In the genomic region with DNA sequence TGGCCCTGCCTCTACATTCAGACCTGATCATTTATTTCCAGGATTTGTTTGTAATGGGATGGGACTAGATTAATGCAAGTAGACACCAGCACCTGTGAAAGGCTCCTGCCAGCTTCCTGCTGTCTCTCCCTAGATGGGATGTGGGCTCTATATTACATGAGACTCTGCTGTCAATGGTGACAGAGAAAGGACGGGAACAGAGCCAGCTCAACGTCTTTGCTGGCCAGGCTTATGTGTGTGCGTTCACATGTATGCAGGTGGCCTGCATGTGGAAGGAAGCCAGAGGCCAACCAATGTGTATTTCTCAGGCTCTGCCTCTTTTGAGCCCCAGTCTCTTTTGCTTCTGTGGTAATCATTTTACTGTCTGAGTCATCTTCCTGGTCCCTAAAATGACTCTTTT, we compare ENCODE assay signal across 19 mouse cellular contexts. TPM values are rescaled to one million over a fixed set of nuclear protein-coding genes. Genes with fewer than 3 reads are reported as not detected.
DNase-seq lines count a peak whose midpoint lies in the region; ATAC-seq and TF ChIP-seq lines count a peak whose summit lies in the region.
"Had no signal": no experiment of that assay in that cellular context is flagged by ENCODE, and none has a peak within 500 bp of the region (broad histone marks: within the 10 kb centered on the region; RNA-seq: fewer than 3 reads in every experiment).

No protein-coding gene starts in this region.

- H3K9ac ChIP-seq in hindbrain, postnatal 0 days (replicated peaks; ENCODE audit: low read length), result no peak overlapping the region
- no peak overlapping the region for H3K9ac ChIP-seq in hindbrain, embryonic 14.5 days
- no peak overlapping the region for H3K9ac ChIP-seq in forebrain, embryonic 14.5 days (ENCODE audit: low read length)
- H3K9ac ChIP-seq: embryonic facial prominence, embryonic 12.5 days; forebrain, embryonic 12.5 days; forebrain, postnatal 0 days; heart, embryonic 13.5 days had no signal

- no peaks in the 10 kb centered on the region for H3K4me1 ChIP-seq in hindbrain, postnatal 0 days (ENCODE audit: insufficient read depth, low read length)
- H3K4me1 ChIP-seq in hindbrain, embryonic 14.5 days (replicated peaks; ENCODE audit: control insufficient read depth, insufficient read depth, low read length), result no peaks in the 10 kb centered on the region
- H3K4me1 ChIP-seq in forebrain, embryonic 14.5 days (ENCODE audit: control insufficient read depth, insufficient read depth, low read length), result peaks cover 2% of the 10 kb centered on the region
- H3K4me1 ChIP-seq: embryonic facial prominence, embryonic 12.5 days; heart, embryonic 13.5 days had no signal

- no peak overlapping the region for H3K27ac ChIP-seq in hindbrain, postnatal 0 days
- H3K27ac ChIP-seq in hindbrain, embryonic 14.5 days, result no peak overlapping the region
- H3K27ac ChIP-seq in forebrain, embryonic 14.5 days (ENCODE audit: low read depth, low read length), result no peak overlapping the region
- H3K27ac ChIP-seq: embryonic facial prominence, embryonic 12.5 days; forebrain, embryonic 12.5 days; heart, embryonic 13.5 days had no signal

- no peak for ATAC-seq in hindbrain, postnatal 0 days
- ATAC-seq in hindbrain, embryonic 14.5 days (ENCODE audit: low FRiP score), result no peak
- ATAC-seq in forebrain, embryonic 14.5 days, result no peak
- ATAC-seq: CD4-positive, CD25-positive, alpha-beta regulatory T cell, adult 4 months; forebrain, postnatal 0 days; hindbrain, embryonic 16.5 days had no signal

- peak; percentile 39 for DNase-seq in hindbrain, postnatal 0 days (ENCODE audit: low spot score)
- DNase-seq in hindbrain, embryonic 14.5 days (ENCODE audit: low spot score), result no peak
- peak; percentile 17 for DNase-seq in MN1 (ENCODE audit: low spot score)
- DNase-seq in cerebellum, adult 9-11 months, result peak; percentile 34
- DNase-seq in forebrain, embryonic 14.5 days (ENCODE audit: low spot score), result no peak
- DNase-seq in gastrocnemius, postnatal 10 days, result no peak
- DNase-seq: adrenal gland, postnatal 25 days; B cell, adult 2 months; forebrain, postnatal 0 days; gastrocnemius, postnatal 25 days; heart, postnatal 36 days; kidney, adult 11 months; kidney, adult 9 months had no signal

- no peaks in the 10 kb centered on the region for H3K27me3 ChIP-seq in hindbrain, postnatal 0 days (ENCODE audit: insufficient read depth, low read length)
- no peaks in the 10 kb centered on the region for H3K27me3 ChIP-seq in hindbrain, embryonic 14.5 days (ENCODE audit: control insufficient read depth, insufficient read depth, low read length)
- H3K27me3 ChIP-seq in forebrain, embryonic 14.5 days (replicated peaks; ENCODE audit: control insufficient read depth, insufficient read depth, low read length), result no peaks in the 10 kb centered on the region
- H3K27me3 ChIP-seq: embryonic facial prominence, embryonic 12.5 days; forebrain, embryonic 12.5 days; heart, embryonic 13.5 days had no signal

- no peak overlapping the region for H3K4me3 ChIP-seq in hindbrain, postnatal 0 days (ENCODE audit: low read length)
- no peak overlapping the region for H3K4me3 ChIP-seq in hindbrain, embryonic 14.5 days (replicated peaks; ENCODE audit: low read length)
- H3K4me3 ChIP-seq in forebrain, embryonic 14.5 days (ENCODE audit: low read depth, low read length), result no peak overlapping the region
- H3K4me3 ChIP-seq: embryonic facial prominence, embryonic 12.5 days; forebrain, embryonic 12.5 days; heart, embryonic 13.5 days had no signal

- 56% methylated on average over 3 of the region's 3 CpGs for WGBS in hindbrain, postnatal 0 days
- 68% methylated on average over 3 of the region's 3 CpGs for WGBS in hindbrain, embryonic 14.5 days
- 49% methylated on average over 3 of the region's 3 CpGs for WGBS in forebrain, embryonic 14.5 days

- H3K4me2 ChIP-seq in hindbrain, postnatal 0 days (ENCODE audit: low read depth, low read length), result no peak overlapping the region
- no peak overlapping the region for H3K4me2 ChIP-seq in hindbrain, embryonic 14.5 days (replicated peaks)
- no peak overlapping the region for H3K4me2 ChIP-seq in forebrain, embryonic 14.5 days (ENCODE audit: low read length)
- H3K4me2 ChIP-seq: embryonic facial prominence, embryonic 12.5 days; forebrain, embryonic 12.5 days; heart, embryonic 13.5 days had no signal

- no peaks in the 10 kb centered on the region for H3K9me3 ChIP-seq in hindbrain, postnatal 0 days (ENCODE audit: low read length)
- H3K9me3 ChIP-seq in hindbrain, embryonic 14.5 days (ENCODE audit: control insufficient read depth, low read length), result no peaks in the 10 kb centered on the region
- H3K9me3 ChIP-seq in forebrain, embryonic 14.5 days (replicated peaks; ENCODE audit: control insufficient read depth, low read length), result no peaks in the 10 kb centered on the region
- H3K9me3 ChIP-seq: embryonic facial prominence, embryonic 12.5 days; forebrain, embryonic 12.5 days; G1E; heart, embryonic 13.5 days had no signal

- TF ChIP-seq CTCF in hindbrain, postnatal 0 days (IDR thresholded peaks at IDR 0.05; ENCODE audit: low read depth), result no peak

- 0 out of 2 replicates have a peak, but pooled peaks cover 3% of the 10 kb centered on the region for H3K36me3 ChIP-seq in hindbrain, postnatal 0 days (ENCODE audit: insufficient read depth, low read length)
- no peaks in the 10 kb centered on the region for H3K36me3 ChIP-seq in hindbrain, embryonic 14.5 days (replicated peaks; ENCODE audit: control insufficient read depth, insufficient read depth)
- no peaks in the 10 kb centered on the region for H3K36me3 ChIP-seq in forebrain, embryonic 14.5 days (ENCODE audit: control insufficient read depth, insufficient read depth, low read length)
- H3K36me3 ChIP-seq: forebrain, embryonic 12.5 days had no signal

RNA-seq across cellular contexts. Expression of gene Wipi1, which starts 33.2 kb away (rescaled TPM):
- 14.6 and 23.3 TPM in 2 replicates for total RNA-seq in hindbrain, postnatal 0 days (2014; rRNA removed)
- polyA plus RNA-seq in hindbrain, postnatal 0 days (2015; fragmentation: Nextera tagmentation; extraction: Ambion mirVana), result 21.0 and 23.5 TPM in 2 replicates
- polyA plus RNA-seq in hindbrain, embryonic 14.5 days (2014; fragmentation: Nextera tagmentation; extraction: Ambion mirVana), result 10.4 and 13.2 TPM in 2 replicates
- 5.7 and 6.9 TPM in 2 replicates for polyA plus RNA-seq in forebrain, embryonic 14.5 days (2014; fragmentation: Nextera tagmentation; extraction: Ambion mirVana)
- 10 to 100 TPM; 64.0 to 72.0 TPM for total RNA-seq in gastrocnemius, postnatal 10 days (2021)
- polyA plus RNA-seq: CD4-positive, CD25-positive, alpha-beta regulatory T cell, adult 4 months had no signal

Comparison
In these comparisons a context has a peak if more than half of its experiments do, and no peak if none do; other contexts are left out.
1. DNase-seq: peak in hindbrain, postnatal 0 days (single experiment), MN1 (single experiment) and cerebellum, adult 9-11 months (single experiment); none in hindbrain, embryonic 14.5 days (single experiment), forebrain, embryonic 14.5 days (single experiment) and gastrocnemius, postnatal 10 days (single experiment).